Mouse (Mus musculus) activated CD4-positive, CD25-positive, alpha-beta regulatory T cell, adult 9 weeks (primary cell): Measurements from ENCODE around the gene Map7d2. TPM values are rescaled to one million over a fixed set of nuclear protein-coding genes. Genes with fewer than 3 reads are reported as not detected.

Source experiments
- polyA plus RNA-seq: library from polyadenylated mRNA; unstranded; fragments of 100-300 nt; shearing (Covaris generic); gene quantifications from one replicate; pipeline ENCODE4 v1.2.1, GENCODE M21; 2017

The Map7d2 gene
- not detected for polyA plus RNA-seq

DNA sequence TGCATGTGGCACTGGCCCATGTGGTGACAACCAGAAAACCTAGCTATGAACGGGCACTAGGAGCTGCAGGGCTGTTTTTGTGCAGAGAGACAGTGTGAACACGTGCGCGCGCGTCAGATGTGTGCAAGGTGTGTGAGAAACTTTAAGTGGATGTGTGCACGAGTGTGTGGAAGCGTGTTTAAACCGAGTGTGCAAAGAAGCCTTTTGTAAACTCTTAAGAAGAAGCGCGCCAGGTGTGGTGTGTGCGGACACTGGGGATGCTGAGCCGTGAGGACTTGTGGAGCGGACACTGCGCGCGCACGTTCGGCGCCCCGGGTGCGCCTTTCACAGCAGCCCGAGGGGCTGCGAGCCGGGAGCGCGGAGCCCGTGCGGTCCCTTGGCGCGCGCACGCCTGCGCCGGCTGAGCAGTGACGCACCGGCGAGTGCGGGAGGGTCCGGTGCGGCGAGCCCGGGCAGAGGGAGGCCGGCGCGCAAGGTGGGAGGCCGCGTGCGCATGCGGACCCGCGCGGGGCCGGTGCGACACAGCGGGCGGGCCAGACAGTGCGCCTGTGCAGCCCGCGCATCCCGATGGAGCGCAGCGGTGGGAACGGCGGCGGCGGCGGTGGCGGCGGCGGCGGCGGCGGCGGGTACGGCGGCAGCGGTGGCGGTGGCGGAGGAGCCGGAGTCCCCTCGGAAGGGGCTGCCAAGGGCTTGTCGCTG, at the start of gene Map7d2:
Gene Map7d2 (plus strand): TSS at position 443 of the 699 bp plus-strand sequence.

DNA sequence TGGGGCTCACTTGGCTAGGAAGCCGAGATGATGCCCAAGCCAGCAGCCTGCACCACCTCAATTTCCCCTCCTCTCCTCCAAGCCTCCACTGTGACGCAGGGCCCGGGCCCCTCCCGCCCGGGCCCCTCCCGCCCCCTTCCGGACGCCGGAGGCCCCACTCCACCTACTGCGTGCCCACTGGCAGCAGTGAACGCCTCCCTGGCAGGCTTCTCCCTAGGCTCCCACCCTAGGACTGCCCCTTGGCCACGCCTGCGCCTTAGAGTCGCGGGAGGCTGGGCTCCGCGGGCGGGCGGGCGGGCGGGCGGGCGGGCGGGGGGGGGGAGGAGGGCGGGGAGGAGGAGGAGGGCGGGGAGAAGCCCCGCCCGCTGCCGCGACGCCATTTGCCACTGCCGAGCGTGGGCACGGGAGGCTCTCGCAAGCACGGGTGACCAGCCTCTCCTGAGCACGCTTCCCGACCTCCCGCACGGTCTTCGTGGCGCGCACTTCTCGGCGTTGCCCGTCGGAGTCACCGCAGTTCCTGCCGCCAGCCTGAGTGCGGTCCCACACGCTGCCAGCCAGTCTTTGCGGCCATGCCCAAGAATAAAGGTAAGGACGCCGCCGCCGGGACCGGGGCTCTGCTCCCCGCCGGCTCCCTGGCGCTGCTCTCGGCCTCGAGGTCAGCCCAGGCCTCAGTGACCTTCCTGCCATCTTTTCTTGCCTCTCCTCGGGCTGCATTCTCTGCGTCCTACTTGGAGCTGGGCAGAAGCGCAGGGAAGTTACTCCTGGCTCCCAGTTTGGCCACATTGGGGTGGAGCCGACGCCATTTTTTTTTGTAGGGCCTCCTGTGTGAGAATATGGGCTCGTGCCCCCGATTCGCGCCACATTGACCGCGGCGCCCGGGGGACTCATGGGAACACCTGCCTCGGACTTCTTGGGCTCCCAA, 42.3 kb upstream of the Map7d2 start, which contains the start of gene Eif1ax:
Gene Eif1ax (plus strand): TSS at position 348 of the 922 bp plus-strand sequence.

DNA sequence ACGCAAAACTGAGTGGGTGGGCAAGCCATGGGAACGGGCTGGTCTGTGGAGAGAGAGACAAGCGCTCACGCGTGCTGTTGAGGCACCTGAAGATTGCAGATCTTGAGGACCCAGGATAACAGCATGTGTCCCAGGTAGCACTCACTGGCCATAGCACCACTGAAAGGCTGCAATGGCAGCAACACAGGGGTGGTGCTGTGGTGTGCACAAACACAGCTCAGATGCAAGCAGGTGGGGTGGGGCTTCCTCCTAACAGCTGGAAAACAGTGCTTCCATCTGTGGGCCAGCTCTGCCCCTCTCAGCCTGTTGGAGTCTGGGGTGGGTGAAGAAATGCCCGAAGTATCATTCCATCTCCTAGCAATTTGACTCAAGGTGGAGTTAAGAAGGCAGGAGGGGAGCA, 112.0 kb downstream of the Map7d2 start, which contains the start of gene Bclaf3:
Gene Bclaf3 (plus strand): TSS at position 301 of the 400 bp plus-strand sequence.

Other genes starting within 250 kb of the Map7d2 start
- gene Rps6ka3, start 204.3 kb upstream of the Map7d2 start, polyA plus RNA-seq, result 5.8 TPM
- gene Eif1ax, start 42.4 kb upstream of the Map7d2 start, polyA plus RNA-seq, result 66.3 TPM
- 50.8 TPM for gene Bclaf3, start 112.1 kb downstream of the Map7d2 start, polyA plus RNA-seq
- 443 TPM for gene Sh3kbp1, start 212.7 kb downstream of the Map7d2 start, polyA plus RNA-seq